Mouse (Mus musculus) heart, adult 2 months (tissue): ENCODE data around the gene Nr2c2.

Experiments
- CTCF ChIP-seq: fragments of 200-600 bp; IDR thresholded peaks from 2 replicates; pipeline ENCODE4 v1.8.1; 2022; ENCODE audit warnings: antibody characterized with exemption, mild to moderate bottlenecking, moderate library complexity
- EP300 ChIP-seq: fragments of 200-500 bp; IDR thresholded peaks from 2 replicates; pipeline ENCODE4 v1.6.1; 2011; ENCODE audit warnings: low read depth, low read length, control low read depth; ENCODE audit not compliant: insufficient read depth
- POLR2A ChIP-seq: fragments of 200-500 bp; IDR thresholded peaks from 2 replicates; pipeline ENCODE4 v1.6.1; 2011; ENCODE audit warnings: mild to moderate bottlenecking, low read depth, low read length, control low read depth; ENCODE audit not compliant: insufficient read depth

DNA sequence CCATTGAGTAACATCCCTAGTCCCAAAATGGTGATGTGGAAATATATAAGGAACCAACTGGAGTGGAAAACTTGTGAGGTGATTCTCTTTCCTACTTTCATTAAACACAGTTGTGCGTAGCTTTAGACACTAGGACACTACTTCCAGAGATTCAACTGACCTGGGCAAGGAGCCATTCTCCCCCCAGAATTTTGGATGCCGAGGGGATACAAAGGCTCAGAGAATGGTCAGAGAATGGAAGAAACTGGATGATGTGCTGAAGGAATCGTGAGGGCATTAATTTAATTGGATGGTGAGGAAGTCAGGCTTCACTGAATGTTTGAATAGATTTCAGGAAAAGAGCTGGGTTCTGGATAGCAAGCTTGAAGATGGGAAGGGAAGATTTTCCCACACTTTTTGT is 1.5 kb downstream of the Nr2c2 start:
- no peak for TF ChIP-seq POLR2A
- no peak for TF ChIP-seq CTCF
- TF ChIP-seq EP300 = no peak
